Mouse (Mus musculus) adrenal gland, postnatal 4 days (tissue): Measurements from ENCODE around the gene Rpl15. TPM values are rescaled to one million over a fixed set of nuclear protein-coding genes. Genes with fewer than 3 reads are reported as not detected.
"Not testable (repeated sequence)": the region's sequence is repeated elsewhere in the genome, so short reads cannot be mapped to it uniquely, and the experiment has no call there.

Experiments
- DNase-seq, 2 experiments: peaks; one replicate each; pipeline ENCODE4 v3.0.0; 2021 to 2022; ENCODE audit warnings: low spot score in 2 of 2, mixed read lengths in 2 of 2
- total RNA-seq, 2 experiments: library from RNA; stranded (reverse); gene quantifications; 2 replicates each; pipeline ENCODE4 v1.2.3; 2021

Gene Rpl15
- total RNA-seq, 2 experiments from 2014 or later, result 1,128 to 1,174 TPM

DNA sequence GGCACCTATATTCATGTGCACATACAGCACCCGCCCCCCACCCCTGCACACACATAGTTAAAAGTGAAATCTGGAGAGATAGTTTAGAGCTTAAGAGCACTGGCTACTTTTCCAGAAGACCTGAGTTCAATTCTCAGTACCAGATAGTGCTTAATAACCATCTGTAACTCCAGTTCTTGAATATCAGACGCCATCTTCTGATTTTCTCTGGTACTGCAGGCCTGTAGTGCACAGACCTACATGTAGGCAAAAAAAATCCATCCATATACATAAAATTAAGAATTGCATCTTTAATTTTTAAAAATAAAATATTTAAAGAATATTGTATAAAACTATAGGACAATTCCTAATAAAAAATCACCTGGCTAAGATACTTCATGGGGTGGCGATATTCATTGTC is 10.0 kb downstream of the Rpl15 start:
- DNase-seq, result no peak

DNA sequence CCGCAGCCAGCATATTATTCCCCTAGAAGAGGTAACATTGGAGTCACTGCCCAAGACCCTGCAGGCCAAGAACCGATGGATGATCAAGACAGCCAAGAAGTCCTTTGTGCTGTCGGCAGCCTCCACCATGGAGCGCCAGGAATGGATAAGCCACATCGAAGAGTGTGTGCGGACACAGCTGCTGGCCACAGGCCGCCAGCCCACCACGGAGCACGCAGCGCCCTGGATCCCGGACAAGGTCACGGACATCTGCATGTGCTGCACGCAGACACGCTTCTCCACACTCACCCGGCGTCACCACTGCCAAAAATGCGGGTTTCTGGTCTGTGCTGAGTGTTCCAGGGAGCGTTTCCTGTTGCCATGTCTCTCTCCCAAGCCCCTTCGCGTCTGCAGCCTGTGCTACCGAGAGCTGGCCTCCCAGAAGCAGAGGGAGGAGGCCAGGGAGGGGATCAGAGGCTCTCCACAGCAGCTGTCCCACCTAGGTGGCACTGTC is 28.5 kb downstream of the Rpl15 start:
- DNase-seq, result no peak

DNA sequence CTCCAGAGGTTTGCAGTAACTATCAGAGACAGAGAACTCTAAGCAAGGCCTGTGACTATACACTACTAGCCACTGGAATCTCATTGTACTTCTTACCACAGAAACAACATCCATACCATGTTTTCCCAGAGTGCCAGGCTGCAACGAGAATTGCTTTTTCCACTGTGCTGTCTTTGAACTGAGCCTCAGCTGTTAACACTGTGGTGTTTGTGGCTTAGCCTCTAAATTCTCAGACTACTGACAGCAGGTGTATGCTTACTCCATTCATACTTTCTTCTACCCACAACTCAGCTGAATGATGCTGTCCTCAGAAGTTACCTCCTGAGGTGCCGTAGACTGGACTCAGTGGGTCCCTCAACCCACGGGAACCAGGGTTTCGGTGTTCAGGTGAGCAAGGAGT is 29.4 kb downstream of the Rpl15 start:
- DNase-seq, result no peak

DNA sequence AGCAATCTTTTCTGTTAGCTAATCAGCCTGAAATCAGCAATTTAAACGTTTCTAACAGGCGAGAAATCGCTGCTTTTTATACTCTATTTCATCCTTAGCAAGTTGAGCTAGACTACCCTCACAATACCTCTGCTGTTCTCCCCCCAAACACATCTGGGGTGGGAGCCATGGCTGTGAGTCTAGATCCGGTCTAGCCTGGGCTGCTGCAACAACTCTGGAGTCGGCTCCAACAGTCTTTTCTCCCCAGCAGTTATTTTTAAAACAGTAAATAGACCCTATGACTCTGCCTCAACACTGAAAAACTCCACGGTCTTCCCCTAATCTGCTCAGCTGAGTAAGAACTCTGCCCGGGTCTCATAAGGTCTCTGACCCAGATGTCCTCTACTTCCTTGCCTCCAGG is 31.1 kb downstream of the Rpl15 start:
- DNase-seq, result no peak

- DNase-seq, result peak; percentile 93 to 99
These were observed 32.1 kb downstream of the Rpl15 start, which contains the start of gene Nr1d2 for GRCm38 (mm10) chr14:18238750-18239731. Nr1d2 (minus strand) TSS chr14:18239127.

DNA sequence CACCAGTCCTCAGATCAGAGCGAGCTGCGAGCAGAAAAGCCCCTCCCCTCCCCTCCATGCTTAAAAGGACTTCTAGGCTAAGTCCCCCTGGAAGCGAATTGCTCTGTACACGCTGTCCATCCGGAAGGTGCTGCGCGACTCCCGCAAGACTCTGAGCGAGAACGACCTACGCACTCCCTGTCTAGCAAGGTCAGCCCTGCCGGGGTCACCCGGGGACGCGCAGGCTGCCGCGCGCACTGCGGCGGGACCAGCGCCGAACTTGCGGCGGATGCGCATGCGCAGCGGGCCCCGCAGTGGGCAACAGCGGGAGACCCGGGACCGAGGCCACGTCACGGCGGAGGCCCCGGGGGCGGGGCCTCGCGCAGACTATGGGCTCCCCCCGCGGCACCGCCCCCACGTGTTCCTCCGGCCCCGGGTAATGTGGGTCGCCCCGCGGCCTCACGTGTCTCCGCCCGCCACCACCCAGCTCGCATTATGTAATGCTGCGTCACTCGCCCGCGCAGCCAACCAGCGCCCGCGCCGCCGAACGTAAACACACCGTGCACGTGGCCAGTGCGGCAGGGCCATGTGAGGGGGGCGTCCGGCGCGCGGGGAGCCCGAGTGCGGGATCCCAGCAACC is 33.0 kb downstream of the Rpl15 start:
- peak; percentile 92 to 95 for DNase-seq

DNA sequence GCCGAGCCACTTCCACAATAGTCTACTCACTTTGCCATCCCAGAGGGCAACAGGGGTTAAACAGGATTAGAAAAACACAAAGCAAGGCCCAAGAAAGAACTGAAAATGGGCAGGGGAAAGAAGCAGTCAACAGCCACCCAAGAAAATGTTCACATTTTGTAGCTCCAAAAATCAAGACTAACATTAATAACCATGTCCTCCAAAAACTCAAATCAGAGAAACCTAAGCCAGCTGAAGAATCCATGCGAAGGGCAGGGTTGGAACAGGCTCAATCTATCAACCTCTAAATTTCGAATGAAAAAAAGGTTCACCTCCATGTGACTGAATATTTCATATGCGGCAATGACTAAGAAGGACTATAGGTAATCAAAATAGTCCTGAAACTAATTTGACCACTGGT is 33.8 kb downstream of the Rpl15 start:
- no peak for DNase-seq

DNA sequence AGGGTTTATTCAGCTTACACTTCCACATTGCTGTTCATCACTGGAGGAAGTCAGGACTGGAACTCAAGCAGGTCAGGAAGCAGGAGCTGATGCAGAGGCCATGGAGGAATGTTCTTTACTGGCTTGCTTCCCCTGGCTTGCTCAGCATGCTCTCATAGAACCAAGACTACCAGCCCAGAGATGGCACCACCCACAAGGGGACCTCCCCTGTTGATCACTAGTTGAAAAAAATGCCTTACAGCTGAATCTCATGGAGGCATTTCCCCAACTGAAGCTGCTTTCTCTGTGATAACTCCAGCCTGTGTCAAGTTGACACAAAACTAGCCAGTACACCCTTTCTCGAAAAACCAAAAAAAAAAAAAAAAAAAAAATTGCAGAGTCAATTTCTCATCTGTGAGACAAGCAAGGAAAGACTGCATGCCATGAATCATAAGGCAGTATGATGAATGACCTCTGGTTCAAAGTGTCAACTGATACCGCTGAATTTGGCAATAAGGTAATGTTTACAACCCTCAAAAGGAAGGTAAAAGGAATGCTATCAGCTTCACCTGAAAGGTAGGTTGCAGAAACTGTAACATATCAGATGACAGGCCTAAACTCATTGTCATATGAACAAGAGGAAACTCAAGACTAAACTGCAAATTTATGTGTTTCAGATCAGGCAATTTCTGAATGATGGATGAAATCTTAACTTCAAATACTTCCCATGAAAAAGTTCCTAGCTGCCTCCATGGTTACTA is 34.5 kb downstream of the Rpl15 start:
- DNase-seq, result not testable (repeated sequence)

- DNase-seq, result no peak
These were observed 36.9 kb downstream of the Rpl15 start for GRCm38 (mm10) chr14:18233981-18234960.

DNA sequence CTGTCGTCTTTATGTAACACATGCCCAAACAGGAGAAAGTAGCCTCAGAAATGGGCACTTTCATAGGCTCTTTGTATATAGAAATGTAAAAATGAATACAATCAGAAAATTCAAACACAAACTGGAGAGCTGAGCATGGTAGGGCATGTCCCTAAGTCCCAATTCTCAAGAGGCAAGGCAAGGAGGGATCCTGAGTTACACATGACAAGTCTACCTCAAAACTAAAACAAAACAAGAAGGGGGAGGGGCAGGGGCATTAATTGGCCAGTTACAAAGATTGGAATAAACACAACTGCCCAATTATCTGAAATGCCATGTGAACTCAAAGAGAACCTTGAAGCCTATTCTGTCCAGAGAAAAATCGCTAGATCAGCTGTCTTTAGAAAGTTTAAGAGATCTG is 38.1 kb downstream of the Rpl15 start:
- no peak for DNase-seq

DNA sequence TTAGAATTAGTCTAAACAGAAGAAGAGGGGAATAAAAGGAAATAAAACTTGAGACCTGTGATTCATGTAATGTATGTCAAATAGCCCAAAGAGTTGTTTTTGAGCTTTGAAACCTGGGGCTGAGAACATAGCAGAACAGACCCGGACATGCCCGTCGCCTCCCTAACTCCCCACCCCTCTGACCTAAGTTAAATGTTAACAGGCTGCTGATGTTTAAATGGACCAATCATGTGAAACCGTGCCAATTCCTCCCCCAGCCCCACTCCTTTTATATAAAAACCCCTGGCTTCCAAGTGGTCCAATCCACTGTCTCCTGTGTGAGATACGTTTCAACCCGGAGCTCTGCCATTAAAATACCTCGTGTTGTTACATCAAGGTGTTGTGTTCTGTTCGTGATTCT is 39.3 kb downstream of the Rpl15 start:
- DNase-seq, result not testable (repeated sequence)

- DNase-seq, result not testable (repeated sequence)
These were observed 41.4 kb downstream of the Rpl15 start for GRCm38 (mm10) chr14:18229751-18230150.

GRCm38 (mm10) chr14:18226181-18226580 is 45.0 kb downstream of the Rpl15 start:
- not testable (repeated sequence) for DNase-seq

DNA sequence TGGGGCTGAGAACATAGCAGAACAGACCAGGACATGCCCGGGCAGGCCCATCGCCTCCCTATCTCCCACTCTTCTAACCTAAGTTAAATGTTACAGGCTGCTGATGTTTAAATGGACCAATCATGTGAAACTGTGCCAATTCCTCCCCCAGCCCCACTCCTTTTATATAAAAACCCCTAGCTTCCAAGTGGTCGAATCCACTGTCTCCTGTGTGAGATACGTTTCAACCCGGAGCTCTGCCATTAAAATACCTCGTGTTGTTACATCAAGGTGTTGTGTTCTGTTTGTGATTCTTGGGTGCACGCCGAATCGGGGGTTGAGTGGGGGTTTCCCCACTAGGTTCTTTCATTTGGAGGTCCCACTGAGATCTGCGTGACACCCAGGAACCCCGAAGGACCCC is 45.8 kb downstream of the Rpl15 start:
- not testable (repeated sequence) for DNase-seq

- DNase-seq, result no peak
These were observed 49.2 kb downstream of the Rpl15 start for GRCm38 (mm10) chr14:18221977-18222376.

Other genes starting within 250 kb of the Rpl15 start
- 10 to 100 TPM; 60.9 to 66.4 TPM for gene Nr1d2, start 32.3 kb downstream of the Rpl15 start, total RNA-seq
- 10 to 100 TPM; 15.8 to 17.7 TPM for gene Nkiras1, start 255 bp downstream of the Rpl15 start, total RNA-seq
- 10 to 100 TPM; 79.1 to 80.1 TPM for gene Ube2e1, start 60.5 kb upstream of the Rpl15 start, total RNA-seq